Mouse (Mus musculus) stomach, embryonic 16.5 days (tissue): Measurements from ENCODE around the gene Eea1. TPM values are rescaled to one million over a fixed set of nuclear protein-coding genes. Genes with fewer than 3 reads are reported as not detected.

ENCODE experiments used
- ATAC-seq: fragments of 200-750 bp; cut with Nextera tagmentation; 2 replicates; pipeline ENCODE4 v1.8.0; 2017; ENCODE audit warnings: moderate number of reproducible peaks, moderate TSS enrichment; ENCODE audit not compliant: insufficient read depth, low FRiP score
- H3K27ac ChIP-seq: fragments of 300-500 bp; sonication (generic); 2 replicates; pipeline ENCODE4 v1.5.1; 2014; ENCODE audit warnings: low read length
- H3K27me3 ChIP-seq: fragments of 300-500 bp; sonication (generic); 2 replicates; pipeline ENCODE4 v1.6.1; 2014; ENCODE audit warnings: low read length, control low read depth, mixed read lengths; ENCODE audit not compliant: control insufficient read depth, insufficient read depth
- H3K36me3 ChIP-seq: fragments of 300-500 bp; sonication (generic); 2 replicates; pipeline ENCODE4 v1.6.1; 2014; ENCODE audit warnings: low read length; ENCODE audit not compliant: control insufficient read depth, insufficient read depth
- H3K4me1 ChIP-seq: fragments of 300-500 bp; sonication (generic); 2 replicates; pipeline ENCODE4 v1.6.1; 2014; ENCODE audit warnings: low read length, control low read depth, mixed read lengths; ENCODE audit not compliant: control insufficient read depth, insufficient read depth
- H3K4me2 ChIP-seq: fragments of 300-500 bp; sonication (generic); 2 replicates; pipeline ENCODE4 v1.6.1; 2014; ENCODE audit warnings: low read depth, low read length, mixed read lengths
- H3K4me3 ChIP-seq: fragments of 300-500 bp; sonication (generic); replicated peaks from 2 replicates; pipeline ENCODE4 v1.5.1; 2014; ENCODE audit warnings: mild to moderate bottlenecking, low read length
- H3K9ac ChIP-seq: fragments of 300-500 bp; sonication (generic); 2 replicates; pipeline ENCODE4 v1.6.1; 2014; ENCODE audit warnings: low read length
- H3K9me3 ChIP-seq: fragments of 300-500 bp; sonication (generic); replicated peaks from 2 replicates; pipeline ENCODE4 v1.6.1; 2016; ENCODE audit warnings: low read length, control low read depth; ENCODE audit not compliant: control insufficient read depth
- WGBS: fragments of 180-500 bp; shearing (Covaris S2); extraction: QIAGEN DNeasy Blood & Tissue Kit; methylation state at CpG from one replicate; pipeline ENCODE4 v1.1.7; 2014; 5-methylcytosine and 5-hydroxymethylcytosine counted together
- polyA plus RNA-seq: library from polyadenylated mRNA; unstranded; fragments of >200 nt; fragmentation: Nextera tagmentation; extraction: Ambion mirVana; gene quantifications from 2 replicates; pipeline ENCODE4 v1.2.1, GENCODE M21; 2015

Eea1 gene
- polyA plus RNA-seq, 1 experiment from 2014 or later, result 18.1 TPM

- no peak for ATAC-seq
- no peaks in the 10 kb centered on the region for H3K9me3 ChIP-seq
- no peak overlapping the region for H3K4me3 ChIP-seq
- no peak overlapping the region for H3K9ac ChIP-seq
- H3K4me2 ChIP-seq, result no peak overlapping the region
- H3K27ac ChIP-seq, result no peak overlapping the region
- WGBS, result 66% methylated on average over 2 of the region's 2 CpGs
- no peaks in the 10 kb centered on the region for H3K27me3 ChIP-seq
- H3K4me1 ChIP-seq, result no peaks in the 10 kb centered on the region
- peaks cover 6% of the 10 kb centered on the region for H3K36me3 ChIP-seq
Measured at GRCm38 (mm10) chr10:96017418-96017817, 77.0 kb downstream of the Eea1 start.

GRCm38 (mm10) chr10:96033356-96033984 is 93.0 kb downstream of the Eea1 start:
- H3K36me3 ChIP-seq, result no peaks in the 10 kb centered on the region; the same call in 1 of the 2 replicates
- WGBS, result 40% methylated on average over 10 of the region's 10 CpGs
- no peaks in the 10 kb centered on the region for H3K9me3 ChIP-seq
- no peak overlapping the region for H3K9ac ChIP-seq
- H3K4me3 ChIP-seq, result no peak overlapping the region
- no peak overlapping the region for H3K4me2 ChIP-seq
- ATAC-seq, result no peak
- H3K27me3 ChIP-seq, result no peaks in the 10 kb centered on the region
- H3K4me1 ChIP-seq, result no peaks in the 10 kb centered on the region
- H3K27ac ChIP-seq, result no peak overlapping the region

GRCm38 (mm10) chr10:96034106-96034505 is 93.7 kb downstream of the Eea1 start:
- no peak overlapping the region for H3K4me3 ChIP-seq
- no peak overlapping the region for H3K4me2 ChIP-seq
- no peak overlapping the region for H3K9ac ChIP-seq
- no peak overlapping the region for H3K27ac ChIP-seq
- no peak for ATAC-seq
- H3K9me3 ChIP-seq, result no peaks in the 10 kb centered on the region
- no peaks in the 10 kb centered on the region for H3K4me1 ChIP-seq
- H3K27me3 ChIP-seq, result no peaks in the 10 kb centered on the region
- 82% methylated on average over 3 of the region's 3 CpGs for WGBS
- peaks cover 4% of the 10 kb centered on the region for H3K36me3 ChIP-seq

- Histone ChIP-seq H3K9me3 (no peaks in the 10 kb centered on the region), H3K4me3 (no peak overlapping the region), H3K4me1 (no peaks in the 10 kb centered on the region), H3K27ac (no peak overlapping the region), H3K9ac (no peak overlapping the region), H3K27me3 (no peaks in the 10 kb centered on the region), H3K4me2 (no peak overlapping the region), H3K36me3 (peaks cover 5% of the 10 kb centered on the region)
- no peak for ATAC-seq
Measured at GRCm38 (mm10) chr10:96035951-96036350, 95.5 kb downstream of the Eea1 start.

DNA sequence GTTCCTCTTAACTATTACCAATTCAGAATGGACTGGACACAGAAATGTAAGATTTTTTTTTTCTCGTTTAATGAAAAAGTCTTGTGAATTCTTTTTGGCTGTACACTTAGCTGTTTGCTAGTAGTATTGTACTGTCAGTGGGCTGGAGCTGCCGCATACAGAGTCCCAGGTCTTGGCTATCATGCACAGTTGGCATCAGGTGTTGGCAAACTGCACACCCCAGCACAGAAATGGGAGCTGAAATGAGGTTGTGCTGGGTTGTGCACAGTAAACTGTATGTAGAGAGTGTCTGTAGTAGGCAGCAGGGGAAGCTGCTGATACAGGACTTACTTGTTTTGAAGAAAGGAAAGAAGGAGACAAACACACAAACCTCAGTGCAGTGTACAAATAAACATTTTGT is 103.8 kb downstream of the Eea1 start:
- Histone ChIP-seq H3K36me3 (peaks cover 3% of the 10 kb centered on the region; the same call in 1 of the 2 replicates), H3K4me1 (no peaks in the 10 kb centered on the region; the same call in 1 of the 2 replicates), H3K27me3 (no peaks in the 10 kb centered on the region), H3K27ac (no peak overlapping the region), H3K4me2 (no peak overlapping the region), H3K4me3 (no peak overlapping the region), H3K9ac (no peak overlapping the region), H3K9me3 (no peaks in the 10 kb centered on the region)
- no peak for ATAC-seq
- WGBS, result 92% methylated on average over 2 of the region's 2 CpGs

- H3K9ac ChIP-seq, result no peak overlapping the region
- no peaks in the 10 kb centered on the region for H3K9me3 ChIP-seq
- H3K36me3 ChIP-seq, result no peaks in the 10 kb centered on the region
- H3K4me1 ChIP-seq, result no peaks in the 10 kb centered on the region; the same call in 1 of the 2 replicates
- no peak for ATAC-seq
- H3K4me3 ChIP-seq, result no peak overlapping the region
- no peak overlapping the region for H3K27ac ChIP-seq
- WGBS, result 51% methylated on average over 9 of the region's 9 CpGs
- H3K27me3 ChIP-seq, result no peaks in the 10 kb centered on the region
- no peak overlapping the region for H3K4me2 ChIP-seq
Measured at GRCm38 (mm10) chr10:96047960-96048536, 107.6 kb downstream of the Eea1 start.

DNA sequence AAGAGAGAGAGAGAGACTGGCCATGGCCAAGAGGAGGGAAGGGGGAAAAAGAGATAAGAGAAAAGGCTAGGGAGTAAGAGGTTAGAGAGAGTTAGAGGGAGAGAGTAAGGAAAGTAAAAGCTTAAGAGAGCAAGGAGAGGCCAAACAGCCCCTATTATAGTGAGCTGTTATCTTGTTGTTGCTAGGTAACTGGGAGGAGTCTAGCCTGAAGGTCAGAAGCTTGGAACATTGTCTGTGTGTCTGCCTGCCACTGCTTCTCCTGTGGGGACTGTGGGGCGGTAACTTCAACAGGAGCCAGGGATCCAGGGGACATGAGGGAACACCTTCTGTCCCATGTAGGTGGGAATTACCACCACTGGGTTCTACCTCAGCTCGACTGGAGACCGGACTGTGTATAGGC is 108.1 kb downstream of the Eea1 start:
- Histone ChIP-seq H3K36me3 (no peaks in the 10 kb centered on the region), H3K27ac (no peak overlapping the region), H3K9me3 (no peaks in the 10 kb centered on the region), H3K27me3 (no peaks in the 10 kb centered on the region), H3K4me1 (no peaks in the 10 kb centered on the region; the same call in 1 of the 2 replicates), H3K9ac (no peak overlapping the region), H3K4me2 (no peak overlapping the region), H3K4me3 (no peak overlapping the region)
- no peak for ATAC-seq
- 72% methylated on average over 3 of the region's 3 CpGs for WGBS

- H3K4me3 ChIP-seq, result no peak overlapping the region
- H3K36me3 ChIP-seq, result no peaks in the 10 kb centered on the region
- no peak overlapping the region for H3K4me2 ChIP-seq
- 54% methylated on average over 3 of the region's 3 CpGs for WGBS
- no peak for ATAC-seq
- no peaks in the 10 kb centered on the region for H3K27me3 ChIP-seq
- H3K4me1 ChIP-seq, result no peaks in the 10 kb centered on the region
- H3K9ac ChIP-seq, result no peak overlapping the region
- H3K27ac ChIP-seq, result no peak overlapping the region
- H3K9me3 ChIP-seq, result no peaks in the 10 kb centered on the region
Measured at GRCm38 (mm10) chr10:96067347-96067746, 126.9 kb downstream of the Eea1 start.

GRCm38 (mm10) chr10:96074386-96074785 is 133.9 kb downstream of the Eea1 start:
- Histone ChIP-seq H3K9ac (no peak overlapping the region), H3K36me3 (no peaks in the 10 kb centered on the region), H3K4me2 (no peak overlapping the region), H3K27me3 (no peaks in the 10 kb centered on the region), H3K4me1 (0 out of 2 replicates have a peak, but pooled peaks cover 2% of the 10 kb centered on the region), H3K27ac (no peak overlapping the region), H3K9me3 (no peaks in the 10 kb centered on the region), H3K4me3 (no peak overlapping the region)
- 84% methylated on average over 7 of the region's 7 CpGs for WGBS
- ATAC-seq, result no peak
